Mouse (Mus musculus): ENCODE measurements around the gene Tprkb. TPM values are rescaled to one million over a fixed set of nuclear protein-coding genes. Genes with fewer than 3 reads are reported as not detected.

The Tprkb gene
- 4.3 and 7.6 TPM in 2 replicates for polyA plus RNA-seq (2012; ENCODE audit: low replicate concordance)

DNA sequence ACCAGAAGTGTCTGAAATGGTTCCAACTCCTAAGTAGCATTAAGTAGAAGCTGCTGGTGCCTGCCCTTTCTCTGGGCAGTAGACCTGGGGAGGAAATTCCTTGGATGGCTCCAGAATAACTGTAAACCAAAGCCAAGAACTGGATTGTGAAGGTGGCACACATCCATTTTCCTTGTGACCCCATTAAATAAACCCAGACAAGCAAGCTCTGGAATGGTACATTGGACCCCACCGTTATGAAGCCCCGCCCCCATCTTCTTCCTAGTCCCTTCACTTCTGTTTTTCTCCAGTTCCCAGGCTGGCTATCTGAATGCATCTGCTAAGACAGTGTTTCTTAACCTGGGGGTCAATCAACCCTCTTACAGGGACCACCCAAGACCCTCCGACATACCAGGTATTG, at the start of gene Tprkb:
TSS of gene Tprkb (plus strand) at position 279 of the 400 bp plus-strand sequence.

GRCm38 (mm10) chr6:85869006-85869405, 42.7 kb upstream of the Tprkb start, which contains the start of gene Nat8f2:
Gene Nat8f2, minus strand, starts transcription at chr6:85869158.

DNA sequence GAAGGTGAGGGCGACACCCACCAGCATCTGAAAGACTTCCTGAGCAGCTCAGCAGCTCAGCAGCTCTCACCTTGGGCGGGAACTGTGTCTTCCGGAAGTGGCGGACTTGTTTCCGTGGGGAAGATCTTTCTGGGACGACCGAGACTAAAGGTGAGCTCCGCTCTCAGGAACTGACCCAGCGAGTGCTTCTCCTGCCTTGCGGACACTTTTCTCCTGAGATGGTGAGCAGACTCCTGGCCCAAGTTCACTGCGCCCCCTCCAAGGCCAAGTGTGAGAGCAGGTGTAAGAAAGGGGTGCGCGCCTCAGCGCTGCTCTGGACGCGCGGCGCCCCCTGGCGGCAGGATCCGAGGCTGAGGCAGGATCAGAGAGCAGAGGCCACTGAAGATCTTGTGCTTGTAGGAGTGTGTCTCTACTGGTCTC, 7.0 kb upstream of the Tprkb start, which contains the start of gene Nat8f4:
TSS of gene Nat8f4 (minus strand) at position 243 of the 420 bp plus-strand sequence.

GRCm38 (mm10) chr6:85915539-85916513, 4.2 kb downstream of the Tprkb start, which contains the start of gene Nat8f1:
Gene Nat8f1, minus strand, starts transcription at chr6:85915687.

GRCm38 (mm10) chr6:85961101-85962091, 49.7 kb downstream of the Tprkb start, which contains the start of gene Dusp11:
Gene Dusp11, minus strand, starts transcription at chr6:85961667.

Other genes starting within 250 kb of the Tprkb start
- not detected in 2 replicates for gene Nat8f7, start 198.7 kb upstream of the Tprkb start, polyA plus RNA-seq (2012; ENCODE audit: low replicate concordance)
- not detected in 2 replicates for gene Nat8f3, start 146.1 kb upstream of the Tprkb start, polyA plus RNA-seq (2012; ENCODE audit: low replicate concordance)
- gene Nat8f6, start 90.9 kb upstream of the Tprkb start, polyA plus RNA-seq (2012; ENCODE audit: low replicate concordance) = not detected in 2 replicates
- not detected in 2 replicates for gene Nat8f5, start 90.9 kb upstream of the Tprkb start, polyA plus RNA-seq (2012; ENCODE audit: low replicate concordance)
- gene Nat8, start 79.8 kb upstream of the Tprkb start, polyA plus RNA-seq (2012; ENCODE audit: low replicate concordance) = not detected in 2 replicates
- gene Nat8f2, start 42.7 kb upstream of the Tprkb start, polyA plus RNA-seq (2012; ENCODE audit: low replicate concordance) = not detected in 2 replicates
- gene Nat8f4, start 7.0 kb upstream of the Tprkb start, polyA plus RNA-seq (2012; ENCODE audit: low replicate concordance) = 0.14 TPM in 1 of 2 replicates, not detected in the other
- 1.5 TPM in 1 of 2 replicates, not detected in the other for gene Nat8f1, start 3.8 kb downstream of the Tprkb start, polyA plus RNA-seq (2012; ENCODE audit: low replicate concordance)
- 18.3 and 66.5 TPM in 2 replicates for gene Dusp11, start 49.8 kb downstream of the Tprkb start, polyA plus RNA-seq (2012; ENCODE audit: low replicate concordance)
- gene Figla, start 104.3 kb downstream of the Tprkb start, polyA plus RNA-seq (2012; ENCODE audit: low replicate concordance) = not detected in 2 replicates
- 163 and 253 TPM in 2 replicates for gene Add2, start 116.8 kb downstream of the Tprkb start, polyA plus RNA-seq (2012; ENCODE audit: low replicate concordance)